Mouse (Mus musculus) heart, adult 9 months (tissue): Measurements from ENCODE around the gene Opn5.

ENCODE experiments used
- DNase-seq, 2 experiments: peaks; one replicate each; pipeline ENCODE4 v3.0.0; 2022; ENCODE audit warnings: low spot score in 2 of 2

Gene Opn5

GRCm38 (mm10) chr17:42611295-42611694 is at the start of gene Opn5:
TSS of gene Opn5 (minus strand) at chr17:42611395.
- DNase-seq: no peak

- peak in 1 of 2 experiments; percentile 3 for DNase-seq
Observed at GRCm38 (mm10) chr17:42658634-42659422, 47.6 kb upstream of the Opn5 start.

DNA sequence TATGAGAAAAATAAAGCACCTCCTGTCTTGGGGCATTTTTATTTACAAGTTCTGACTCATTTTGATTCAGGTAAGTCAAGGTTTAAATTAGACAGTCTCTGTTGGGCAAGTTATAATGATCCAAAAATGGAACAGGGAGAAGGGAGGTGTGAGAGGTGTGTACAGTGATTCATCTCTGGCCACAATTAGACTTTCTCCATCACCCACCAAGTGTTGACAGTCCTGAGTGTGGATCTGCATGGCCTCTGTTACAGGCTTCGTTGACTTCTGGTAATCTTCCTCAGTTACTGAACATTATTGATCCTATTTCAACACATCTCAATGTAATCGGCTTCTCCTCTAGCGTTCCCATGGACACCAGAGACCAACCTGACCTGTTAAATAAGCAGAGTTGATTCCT is 32.2 kb upstream of the Opn5 start:
- DNase-seq: peak; percentile 49 to 59

GRCm38 (mm10) chr17:42630206-42630605 is 19.0 kb upstream of the Opn5 start:
- peak; percentile 50 to 61 for DNase-seq

DNA sequence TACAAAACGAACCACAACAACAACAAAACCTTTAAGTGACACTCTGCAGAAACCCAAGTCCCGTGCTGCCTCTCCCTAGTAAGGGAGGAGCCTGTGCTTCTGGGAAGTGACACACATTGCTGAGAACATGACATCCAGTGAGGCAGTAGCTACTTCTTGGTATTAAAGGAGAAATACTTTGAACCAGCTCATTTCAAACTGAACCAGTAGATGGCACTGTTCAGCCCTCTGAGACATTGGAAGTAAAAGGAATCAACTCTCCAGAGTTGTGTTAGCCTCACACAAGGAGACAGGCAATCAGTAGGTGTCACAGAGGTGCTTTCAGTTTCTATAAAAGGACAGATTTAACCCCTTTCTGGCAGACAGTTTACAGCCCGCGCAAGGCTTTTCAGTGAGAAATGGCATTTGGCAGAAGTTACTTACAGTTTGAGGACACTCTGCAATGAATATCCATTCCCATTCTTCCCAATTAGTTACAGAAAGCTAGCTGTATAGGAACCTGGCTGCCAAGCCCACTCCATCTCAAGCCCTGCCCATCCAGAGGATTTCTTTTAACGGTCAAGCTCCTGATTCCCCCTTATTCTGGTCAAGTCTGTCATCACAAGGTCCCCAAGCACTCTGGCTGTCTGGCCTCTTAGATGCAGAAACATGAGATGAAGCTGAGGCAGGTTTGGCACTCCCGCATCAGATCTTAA is 2.0 kb upstream of the Opn5 start:
- DNase-seq: peak; percentile 3 to 34

- no peak for DNase-seq
Observed at GRCm38 (mm10) chr17:42608270-42608669, 2.9 kb downstream of the Opn5 start.

DNA sequence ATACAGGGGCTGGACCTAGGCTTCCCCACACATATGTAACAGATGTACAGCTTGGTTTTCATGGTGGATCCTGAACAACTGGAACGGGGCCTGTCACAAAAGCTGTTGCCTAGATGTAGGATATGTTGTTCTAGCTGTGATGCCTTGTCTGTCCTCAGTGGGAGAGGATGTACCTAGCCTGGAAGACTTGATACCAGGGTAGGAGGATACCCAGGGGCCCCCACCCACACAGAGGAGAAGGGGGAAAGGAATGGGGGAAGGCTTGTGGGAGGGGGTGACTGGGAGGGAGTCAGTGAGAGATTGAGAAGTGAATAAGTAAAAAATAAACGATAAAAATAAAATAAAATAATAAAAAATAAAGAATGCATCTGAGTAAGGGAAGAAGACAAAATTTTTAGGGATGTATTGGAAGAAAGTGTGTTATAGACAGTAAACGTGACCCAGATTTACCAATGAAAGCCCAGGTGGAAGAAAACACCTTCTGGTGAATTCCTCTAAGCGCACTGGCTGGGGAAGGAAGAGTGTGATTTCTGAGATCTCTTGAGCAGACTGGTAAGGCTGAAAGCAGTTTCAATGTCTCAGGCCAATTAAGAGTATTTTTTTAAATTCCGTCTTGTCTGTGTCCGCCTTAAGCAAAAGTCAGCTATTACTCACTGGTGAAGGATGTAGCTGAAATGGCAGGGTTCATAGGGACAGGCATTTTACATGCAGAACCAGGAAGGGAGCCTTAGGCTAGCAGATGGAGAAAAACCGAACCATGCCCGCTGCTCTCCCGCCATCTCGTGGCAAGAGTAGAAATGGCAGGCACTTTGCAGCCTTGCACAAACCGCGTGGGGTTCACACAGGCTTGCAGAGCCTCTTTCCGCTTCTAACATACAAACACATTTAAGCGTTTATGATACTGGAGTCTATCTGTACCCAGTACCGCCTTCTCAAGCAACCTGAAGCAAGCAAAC is 8.1 kb downstream of the Opn5 start:
- DNase-seq: peak; percentile 15 to 26

- DNase-seq: no peak
Observed at GRCm38 (mm10) chr17:42586486-42586885, 24.7 kb downstream of the Opn5 start.

GRCm38 (mm10) chr17:42583029-42583331 is 28.2 kb downstream of the Opn5 start:
- no peak for DNase-seq

- no peak for DNase-seq
Observed at GRCm38 (mm10) chr17:42582281-42583028, 28.7 kb downstream of the Opn5 start.

- DNase-seq: no peak
Observed at GRCm38 (mm10) chr17:42580623-42581022, 30.6 kb downstream of the Opn5 start.

DNA sequence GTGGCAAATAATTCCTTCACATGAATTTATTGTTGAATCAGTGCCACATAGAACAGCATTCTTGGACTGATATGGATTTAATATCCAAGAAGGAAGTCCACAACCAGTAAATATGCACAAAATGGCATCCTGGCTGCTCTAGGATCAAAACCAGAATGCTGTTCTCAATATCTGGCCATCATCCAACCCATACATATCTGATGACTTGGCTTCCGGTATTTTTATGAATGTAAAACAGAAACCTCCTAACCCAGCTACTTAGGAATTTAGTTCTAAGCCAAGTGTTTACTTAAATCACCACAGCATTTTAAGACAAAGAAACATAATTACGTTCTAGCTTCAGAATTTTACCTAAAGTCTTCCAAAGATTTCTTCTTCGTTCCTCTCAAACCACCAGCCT is 31.0 kb downstream of the Opn5 start:
- DNase-seq: no peak

DNA sequence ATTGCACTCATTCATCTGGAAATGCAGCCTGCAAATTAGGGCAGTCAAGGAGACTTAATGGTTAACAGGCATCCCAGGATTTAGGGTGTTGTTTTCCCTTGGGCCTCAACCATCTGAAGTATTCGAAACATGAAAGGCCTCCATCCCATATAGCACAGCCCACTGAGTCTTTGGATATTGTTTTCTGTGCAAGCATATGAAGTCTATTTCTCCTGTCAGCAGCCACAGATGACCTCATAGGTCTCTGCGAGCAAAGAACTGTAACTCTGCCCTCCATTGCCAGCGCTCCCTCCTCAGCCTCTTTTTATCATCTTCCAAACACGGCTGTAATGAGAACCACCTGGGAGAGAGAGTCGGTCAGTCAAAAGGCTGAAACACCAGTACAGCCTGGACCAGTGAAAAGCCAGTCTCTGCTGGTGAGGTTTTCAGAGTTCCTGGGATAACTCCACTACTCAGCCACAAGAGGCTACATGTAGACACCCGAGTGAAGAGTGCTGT is 34.5 kb downstream of the Opn5 start:
- peak; percentile 28 to 41 for DNase-seq

DNA sequence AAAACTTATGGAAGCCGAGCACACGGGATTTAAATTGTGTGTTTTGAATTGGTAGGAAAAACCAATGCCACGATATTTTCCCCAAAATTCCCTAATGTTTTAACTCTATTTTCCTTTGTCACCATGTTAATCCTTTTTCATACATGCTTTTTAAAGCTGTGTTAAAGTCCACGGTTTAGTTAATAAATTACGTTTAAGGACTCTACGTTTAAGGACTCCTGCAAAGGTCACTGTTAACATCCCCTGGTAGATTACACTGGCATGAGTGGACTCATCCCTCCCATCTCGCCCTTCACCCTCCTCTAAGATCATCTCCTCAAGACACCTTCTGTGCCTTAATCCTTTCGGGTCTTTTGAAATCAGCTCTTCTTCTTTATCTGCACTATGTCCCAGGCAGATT is 37.4 kb downstream of the Opn5 start:
- DNase-seq: no peak

DNA sequence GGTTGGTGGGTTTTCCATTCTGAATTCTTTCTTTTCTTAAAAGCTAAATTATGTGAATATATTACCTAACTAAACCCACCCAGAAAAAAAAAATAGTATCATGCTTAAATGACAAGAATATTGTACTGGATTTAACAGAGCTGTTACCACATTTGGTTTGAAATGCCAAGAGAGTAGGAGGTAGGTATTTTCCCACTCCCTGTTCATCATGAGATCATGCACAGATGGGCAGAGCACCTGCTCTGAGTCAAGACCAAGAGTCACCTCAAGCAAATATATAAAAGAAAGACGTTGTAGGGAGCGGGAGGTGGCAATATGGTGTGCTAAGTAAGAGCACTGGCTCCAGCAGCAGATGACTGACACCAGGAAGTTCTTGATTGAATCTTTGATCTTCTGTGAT is 61.6 kb downstream of the Opn5 start:
- no peak for DNase-seq

- DNase-seq: no peak
Observed at GRCm38 (mm10) chr17:42530147-42530546, 81.0 kb downstream of the Opn5 start.

- no peak for DNase-seq
Observed at GRCm38 (mm10) chr17:42509356-42510262, 101.6 kb downstream of the Opn5 start.
